Comparison of ENCODE assay signal across 18 mouse cellular contexts in genomic region chr9:29236752-29237151, GRCm38 (mm10).
"Had no signal": no experiment of that assay in that cellular context is flagged by ENCODE, and none has a peak within 500 bp of the region (broad histone marks: within the 10 kb centered on the region; RNA-seq: fewer than 3 reads in every experiment).

No protein-coding gene starts in this region.

- DNase-seq: kidney, adult 18-20 months; kidney, adult 9 months; kidney, postnatal 36 days; layer of hippocampus, adult 9-11 months; left cerebral cortex, postnatal 4 days; liver, postnatal 0 days; lung, postnatal 14 days; lung, postnatal 4 days; midbrain, embryonic 14.5 days; right cerebral cortex, adult 18-20 months; right cerebral cortex, postnatal 14 days; right cerebral cortex, postnatal 4 days; thymus, postnatal 25 days had no signal

- H3K9ac ChIP-seq: limb, embryonic 12.5 days; limb, embryonic 15.5 days; liver, embryonic 14.5 days; liver, postnatal 0 days had no signal

- ATAC-seq: liver, postnatal 0 days had no signal

- H3K36me3 ChIP-seq: limb, embryonic 12.5 days; limb, embryonic 15.5 days had no signal

- H3K27ac ChIP-seq: limb, embryonic 12.5 days; limb, embryonic 15.5 days; liver, embryonic 14.5 days had no signal

- H3K4me3 ChIP-seq: limb, embryonic 12.5 days; limb, embryonic 15.5 days had no signal

- H3K27me3 ChIP-seq: limb, embryonic 12.5 days; limb, embryonic 15.5 days had no signal

- H3K4me1 ChIP-seq: limb, embryonic 12.5 days; limb, embryonic 15.5 days had no signal

- H3K9me3 ChIP-seq: limb, embryonic 12.5 days; limb, embryonic 15.5 days had no signal

- H3K4me2 ChIP-seq: limb, embryonic 12.5 days; limb, embryonic 15.5 days; liver, embryonic 11.5 days; midbrain, embryonic 11.5 days had no signal
